In the genomic region with DNA sequence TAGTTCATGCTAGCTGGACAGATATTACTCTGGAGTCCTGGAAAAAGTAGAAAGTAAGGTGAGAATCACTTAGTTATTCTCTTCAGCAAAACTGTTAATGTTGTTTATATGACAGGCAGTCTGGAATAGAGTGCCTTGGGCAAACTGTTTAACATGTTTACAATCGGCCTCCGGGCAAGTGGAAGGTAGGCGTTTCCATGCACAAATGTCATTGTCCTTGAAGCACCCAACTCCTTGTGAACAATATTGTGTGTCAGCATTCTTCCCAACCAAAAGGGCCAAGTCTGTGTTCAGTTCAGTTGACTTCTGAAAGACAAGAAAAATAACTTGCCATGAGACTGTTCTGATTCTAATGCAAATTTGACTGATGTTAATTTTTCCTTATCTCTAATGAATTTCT, we compare ENCODE assay signal across 17 mouse cellular contexts.
DNase-seq lines count a peak whose midpoint lies in the region; ATAC-seq and TF ChIP-seq lines count a peak whose summit lies in the region.
"Had no signal": no experiment of that assay in that cellular context is flagged by ENCODE, and none has a peak within 500 bp of the region (broad histone marks: within the 10 kb centered on the region; RNA-seq: fewer than 3 reads in every experiment).

No protein-coding gene starts in this region.

- H3K27ac ChIP-seq in embryonic facial prominence, embryonic 13.5 days: 0 out of 2 replicates have a peak overlapping the region, but pooled peaks have one; percentile 33
- H3K27ac ChIP-seq in embryonic facial prominence, embryonic 10.5 days (replicated peaks): no peak overlapping the region
- H3K27ac ChIP-seq in liver, postnatal 0 days (ENCODE audit: low read depth): 0 out of 2 replicates have a peak overlapping the region, but pooled peaks have one; percentile 16
- no peak overlapping the region for H3K27ac ChIP-seq in liver, embryonic 11.5 days (ENCODE audit: low read depth, low read length)
- peak overlapping the region; percentile 81 for H3K27ac ChIP-seq in brown adipose tissue, adult 24 weeks (replicated peaks; ENCODE audit: low read depth, low read length)
- H3K27ac ChIP-seq in intestine, embryonic 16.5 days (ENCODE audit: low read length): no peak overlapping the region
- H3K27ac ChIP-seq in hindbrain, embryonic 14.5 days: no peak overlapping the region
- H3K27ac ChIP-seq: forebrain, embryonic 13.5 days; heart, embryonic 13.5 days had no signal

- H3K4me3 ChIP-seq in embryonic facial prominence, embryonic 13.5 days: no peak overlapping the region
- no peak overlapping the region for H3K4me3 ChIP-seq in embryonic facial prominence, embryonic 10.5 days
- H3K4me3 ChIP-seq in liver, postnatal 0 days (ENCODE audit: low read depth, low read length): no peak overlapping the region
- no peak overlapping the region for H3K4me3 ChIP-seq in liver, embryonic 11.5 days (ENCODE audit: low read depth, low read length)
- H3K4me3 ChIP-seq in brown adipose tissue, adult 24 weeks (ENCODE audit: insufficient read depth, low read depth, low read length): no peak overlapping the region
- no peak overlapping the region for H3K4me3 ChIP-seq in intestine, embryonic 16.5 days (ENCODE audit: low read length)
- H3K4me3 ChIP-seq in hindbrain, embryonic 14.5 days (replicated peaks; ENCODE audit: low read length): no peak overlapping the region
- H3K4me3 ChIP-seq: forebrain, embryonic 13.5 days; heart, embryonic 13.5 days had no signal

- no peak for DNase-seq in embryonic facial prominence, embryonic 10.5 days (ENCODE audit: low spot score)
- DNase-seq in liver, postnatal 0 days: no peak
- no peak for DNase-seq in liver, embryonic 11.5 days (ENCODE audit: low spot score)
- DNase-seq in ZHBTc4 (ENCODE audit: low read depth, low spot score): peak; percentile 31
- DNase-seq in hindbrain, embryonic 14.5 days (ENCODE audit: low spot score): no peak
- DNase-seq: cerebellum, adult 2 months; cerebellum, postnatal 10 days; forebrain, postnatal 0 days; gastrocnemius, postnatal 25 days; kidney, adult 11 months had no signal

- no peaks in the 10 kb centered on the region for H3K36me3 ChIP-seq in embryonic facial prominence, embryonic 13.5 days
- H3K36me3 ChIP-seq in embryonic facial prominence, embryonic 10.5 days (replicated peaks): no peaks in the 10 kb centered on the region
- no peaks in the 10 kb centered on the region for H3K36me3 ChIP-seq in liver, postnatal 0 days (replicated peaks; ENCODE audit: insufficient read depth, low read length)
- H3K36me3 ChIP-seq in liver, embryonic 11.5 days (ENCODE audit: control insufficient read depth, insufficient read depth, low read length): no peaks in the 10 kb centered on the region
- no peaks in the 10 kb centered on the region for H3K36me3 ChIP-seq in intestine, embryonic 16.5 days (ENCODE audit: control insufficient read depth, insufficient read depth, low read length)
- H3K36me3 ChIP-seq in hindbrain, embryonic 14.5 days (replicated peaks; ENCODE audit: control insufficient read depth, insufficient read depth): no peaks in the 10 kb centered on the region
- H3K36me3 ChIP-seq: heart, embryonic 13.5 days had no signal

- no peak for TF ChIP-seq EP300 in liver, postnatal 0 days (IDR thresholded peaks at IDR 0.05; ENCODE audit: low read depth)

- peaks cover 6% of the 10 kb centered on the region; the same call in 1 of the 2 replicates for H3K4me1 ChIP-seq in embryonic facial prominence, embryonic 13.5 days
- H3K4me1 ChIP-seq in embryonic facial prominence, embryonic 10.5 days: no peaks in the 10 kb centered on the region; the same call in 1 of the 2 replicates
- H3K4me1 ChIP-seq in liver, postnatal 0 days (ENCODE audit: insufficient read depth): 0 out of 2 replicates have a peak, but pooled peaks cover 4% of the 10 kb centered on the region
- no peaks in the 10 kb centered on the region for H3K4me1 ChIP-seq in liver, embryonic 11.5 days (replicated peaks; ENCODE audit: control insufficient read depth, insufficient read depth, low read length)
- peaks cover 13% of the 10 kb centered on the region for H3K4me1 ChIP-seq in brown adipose tissue, adult 24 weeks (ENCODE audit: control insufficient read depth, insufficient read depth, insufficient read length, low read length)
- H3K4me1 ChIP-seq in intestine, embryonic 16.5 days (ENCODE audit: control insufficient read depth, insufficient read depth, low read length): no peaks in the 10 kb centered on the region
- H3K4me1 ChIP-seq in hindbrain, embryonic 14.5 days (replicated peaks; ENCODE audit: control insufficient read depth, insufficient read depth, low read length): no peaks in the 10 kb centered on the region
- H3K4me1 ChIP-seq: forebrain, embryonic 13.5 days had no signal

- no peaks in the 10 kb centered on the region for H3K9me3 ChIP-seq in embryonic facial prominence, embryonic 13.5 days
- no peaks in the 10 kb centered on the region for H3K9me3 ChIP-seq in embryonic facial prominence, embryonic 10.5 days
- no peaks in the 10 kb centered on the region for H3K9me3 ChIP-seq in liver, postnatal 0 days (ENCODE audit: low read length)
- H3K9me3 ChIP-seq in liver, embryonic 11.5 days (ENCODE audit: control insufficient read depth, low read length): no peaks in the 10 kb centered on the region
- no peaks in the 10 kb centered on the region for H3K9me3 ChIP-seq in intestine, embryonic 16.5 days (ENCODE audit: control insufficient read depth, low read length)
- H3K9me3 ChIP-seq in hindbrain, embryonic 14.5 days (ENCODE audit: control insufficient read depth, low read length): no peaks in the 10 kb centered on the region
- H3K9me3 ChIP-seq: forebrain, embryonic 13.5 days; heart, embryonic 13.5 days had no signal

- H3K27me3 ChIP-seq in embryonic facial prominence, embryonic 13.5 days: no peaks in the 10 kb centered on the region
- H3K27me3 ChIP-seq in embryonic facial prominence, embryonic 10.5 days (replicated peaks; ENCODE audit: low read depth, poor library complexity, severe bottlenecking): no peaks in the 10 kb centered on the region
- H3K27me3 ChIP-seq in liver, postnatal 0 days (ENCODE audit: insufficient read depth, low read length): no peaks in the 10 kb centered on the region
- no peaks in the 10 kb centered on the region for H3K27me3 ChIP-seq in liver, embryonic 11.5 days (replicated peaks; ENCODE audit: control insufficient read depth, insufficient read depth, low read length)
- no peaks in the 10 kb centered on the region for H3K27me3 ChIP-seq in intestine, embryonic 16.5 days (replicated peaks; ENCODE audit: control insufficient read depth, insufficient read depth, low read length)
- no peaks in the 10 kb centered on the region for H3K27me3 ChIP-seq in hindbrain, embryonic 14.5 days (ENCODE audit: control insufficient read depth, insufficient read depth, low read length)
- H3K27me3 ChIP-seq: forebrain, embryonic 13.5 days; heart, embryonic 13.5 days had no signal

- no peak for ATAC-seq in embryonic facial prominence, embryonic 13.5 days (ENCODE audit: insufficient number of reproducible peaks, insufficient read depth, low FRiP score, low TSS enrichment, low read depth)
- no peak for ATAC-seq in liver, postnatal 0 days
- ATAC-seq in liver, embryonic 11.5 days (replicated peaks; ENCODE audit: low FRiP score): no peak
- no peak for ATAC-seq in intestine, embryonic 16.5 days
- ATAC-seq in hindbrain, embryonic 14.5 days (ENCODE audit: low FRiP score): no peak
- ATAC-seq: forebrain, embryonic 13.5 days; forebrain, postnatal 0 days; hindbrain, embryonic 16.5 days; inflammation-experienced regulatory T-cells, adult 6 months had no signal

- no peak for TF ChIP-seq CTCF in liver, postnatal 0 days (IDR thresholded peaks at IDR 0.05; ENCODE audit: low read depth)

- no peak overlapping the region for H3K4me2 ChIP-seq in embryonic facial prominence, embryonic 13.5 days
- no peak overlapping the region for H3K4me2 ChIP-seq in liver, postnatal 0 days (ENCODE audit: low read depth, low read length)
- H3K4me2 ChIP-seq in liver, embryonic 11.5 days: no peak overlapping the region
- no peak overlapping the region for H3K4me2 ChIP-seq in intestine, embryonic 16.5 days (ENCODE audit: low read depth, low read length)
- H3K4me2 ChIP-seq in hindbrain, embryonic 14.5 days (replicated peaks): no peak overlapping the region
- H3K4me2 ChIP-seq: forebrain, embryonic 13.5 days; heart, embryonic 13.5 days had no signal

- no peak overlapping the region for H3K9ac ChIP-seq in embryonic facial prominence, embryonic 13.5 days
- H3K9ac ChIP-seq in liver, postnatal 0 days (replicated peaks): no peak overlapping the region
- no peak overlapping the region for H3K9ac ChIP-seq in liver, embryonic 11.5 days (ENCODE audit: low read depth, low read length)
- no peak overlapping the region for H3K9ac ChIP-seq in intestine, embryonic 16.5 days (ENCODE audit: low read depth, low read length)
- no peak overlapping the region for H3K9ac ChIP-seq in hindbrain, embryonic 14.5 days
- H3K9ac ChIP-seq: forebrain, embryonic 13.5 days; forebrain, postnatal 0 days; heart, embryonic 13.5 days had no signal

- 77% methylated on average over 3 of the region's 3 CpGs for WGBS in embryonic facial prominence, embryonic 13.5 days
- WGBS in embryonic facial prominence, embryonic 10.5 days: 86% methylated on average over 3 of the region's 3 CpGs
- WGBS in liver, postnatal 0 days (ENCODE audit: insufficient replicate concordance): 72% methylated on average over 3 of the region's 3 CpGs
- 79% methylated on average over 3 of the region's 3 CpGs for WGBS in liver, embryonic 11.5 days
- WGBS in intestine, embryonic 16.5 days: 64% methylated on average over 3 of the region's 3 CpGs
- 51% methylated on average over 3 of the region's 3 CpGs for WGBS in hindbrain, embryonic 14.5 days

Comparison
In these comparisons a context has a peak if more than half of its experiments do, and no peak if none do; other contexts are left out.
1. H3K27ac ChIP-seq: peak in embryonic facial prominence, embryonic 13.5 days (single experiment), liver, postnatal 0 days (single experiment) and brown adipose tissue, adult 24 weeks (single experiment); none in embryonic facial prominence, embryonic 10.5 days (single experiment), liver, embryonic 11.5 days (single experiment), intestine, embryonic 16.5 days (single experiment) and hindbrain, embryonic 14.5 days (single experiment).